Mouse (Mus musculus): Measurements from ENCODE around the gene Fibcd1.

GRCm38 (mm10) chr2:31808410-31809357, 37.1 kb downstream of the Fibcd1 start:
- no peak for TF ChIP-seq CTCF (IDR thresholded peaks at IDR 0.05 in 2 of 3, conservative IDR thresholded peaks at IDR 0.05 in 1 of 3; ENCODE audit: control insufficient read depth in 1 of 3, insufficient read depth in 1 of 3, low read depth in 2 of 3, low read length in 3 of 3, poor library complexity in 1 of 3, severe bottlenecking in 1 of 3)
- TF ChIP-seq ZNF384 (IDR thresholded peaks at IDR 0.05; ENCODE audit: low read depth, low read length) = no peak
- TF ChIP-seq MAZ (IDR thresholded peaks at IDR 0.05; ENCODE audit: low read depth, low read length) = no peak
- TF ChIP-seq POLR2A (IDR thresholded peaks at IDR 0.05; ENCODE audit: control insufficient read depth in 1 of 2, insufficient read depth in 1 of 2, low read depth in 1 of 2, low read length in 2 of 2, poor library complexity in 1 of 2) = no peak
- no peak for TF ChIP-seq JUND (IDR thresholded peaks at IDR 0.05; ENCODE audit: low read depth, low read length)
- TF ChIP-seq MAFK (IDR thresholded peaks at IDR 0.05; ENCODE audit: borderline replicate concordance, low read depth, low read length) = no peak
- no peak for TF ChIP-seq CHD2 (IDR thresholded peaks at IDR 0.05; ENCODE audit: low read length)
- no peak for TF ChIP-seq KAT2A (conservative IDR thresholded peaks at IDR 0.05; ENCODE audit: low read depth, low read length)
- no peak for TF ChIP-seq GATA1 (IDR thresholded peaks at IDR 0.05; ENCODE audit: low read depth, low read length)
- no peak for TF ChIP-seq ZMIZ1 (IDR thresholded peaks at IDR 0.05; ENCODE audit: low read depth, low read length)
- no peak for TF ChIP-seq TBP (IDR thresholded peaks at IDR 0.05; ENCODE audit: low read depth, low read length)
- no peak for TF ChIP-seq USF1 (IDR thresholded peaks at IDR 0.05; ENCODE audit: low read depth, low read length)
- no peak for TF ChIP-seq HCFC1 (IDR thresholded peaks at IDR 0.05; ENCODE audit: low read depth, low read length)
- TF ChIP-seq POLR2AphosphoS2 (IDR thresholded peaks at IDR 0.05; ENCODE audit: low read length) = no peak

All from MEL (cell line).